ENCODE assay signal across 19 mouse cellular contexts in genomic region chrX:42580521-42580920, GRCm38 (mm10).
DNase-seq lines count a peak whose midpoint lies in the region; ATAC-seq and TF ChIP-seq lines count a peak whose summit lies in the region.
"Had no signal": no experiment of that assay in that cellular context is flagged by ENCODE, and none has a peak within 500 bp of the region (broad histone marks: within the 10 kb centered on the region; RNA-seq: fewer than 3 reads in every experiment).

No protein-coding gene starts in this region.

- no peak overlapping the region for H3K27ac ChIP-seq in intestine, embryonic 15.5 days
- H3K27ac ChIP-seq in intestine, postnatal 0 days (ENCODE audit: low read depth, low read length), result no peak overlapping the region
- no peak overlapping the region for H3K27ac ChIP-seq in intestine, embryonic 16.5 days (ENCODE audit: low read length)

- H3K4me3 ChIP-seq in intestine, embryonic 15.5 days (replicated peaks), result no peak overlapping the region
- H3K4me3 ChIP-seq in intestine, postnatal 0 days (ENCODE audit: low read depth, low read length), result no peak overlapping the region
- H3K4me3 ChIP-seq in intestine, embryonic 16.5 days (ENCODE audit: low read length), result no peak overlapping the region

- no peak overlapping the region for H3K9ac ChIP-seq in intestine, embryonic 15.5 days
- no peak overlapping the region for H3K9ac ChIP-seq in intestine, postnatal 0 days (ENCODE audit: low read depth, low read length)
- H3K9ac ChIP-seq in intestine, embryonic 16.5 days (ENCODE audit: low read depth, low read length), result no peak overlapping the region

- ATAC-seq in intestine, embryonic 15.5 days, result peak; percentile 62; the same call in 1 of the 2 replicates
- ATAC-seq in intestine, postnatal 0 days, result no peak
- ATAC-seq in intestine, embryonic 16.5 days, result peak; percentile 77
- ATAC-seq: activated CD4-positive, CD25-positive, alpha-beta regulatory T cell, adult 4 months; CD4-positive, CD25-positive, alpha-beta regulatory T cell, adult 4 months; Patski had no signal

- no peak overlapping the region for H3K4me2 ChIP-seq in intestine, embryonic 15.5 days (replicated peaks)
- H3K4me2 ChIP-seq in intestine, postnatal 0 days (replicated peaks; ENCODE audit: low read depth), result no peak overlapping the region
- H3K4me2 ChIP-seq in intestine, embryonic 16.5 days (ENCODE audit: low read depth, low read length), result no peak overlapping the region

- H3K27me3 ChIP-seq in intestine, embryonic 15.5 days (replicated peaks), result no peaks in the 10 kb centered on the region
- no peaks in the 10 kb centered on the region for H3K27me3 ChIP-seq in intestine, postnatal 0 days (replicated peaks; ENCODE audit: control insufficient read depth, insufficient read depth, low read length)
- no peaks in the 10 kb centered on the region for H3K27me3 ChIP-seq in intestine, embryonic 16.5 days (replicated peaks; ENCODE audit: control insufficient read depth, insufficient read depth, low read length)
- H3K27me3 ChIP-seq: CH12.LX had no signal

- no peaks in the 10 kb centered on the region for H3K9me3 ChIP-seq in intestine, embryonic 15.5 days
- H3K9me3 ChIP-seq in intestine, postnatal 0 days (ENCODE audit: control insufficient read depth), result no peaks in the 10 kb centered on the region
- H3K9me3 ChIP-seq in intestine, embryonic 16.5 days (ENCODE audit: control insufficient read depth, low read length), result no peaks in the 10 kb centered on the region
- H3K9me3 ChIP-seq: G1E had no signal

- H3K4me1 ChIP-seq in intestine, embryonic 15.5 days (replicated peaks), result no peaks in the 10 kb centered on the region
- no peaks in the 10 kb centered on the region for H3K4me1 ChIP-seq in intestine, postnatal 0 days (replicated peaks; ENCODE audit: control insufficient read depth, insufficient read depth, low read length)
- H3K4me1 ChIP-seq in intestine, embryonic 16.5 days (ENCODE audit: control insufficient read depth, insufficient read depth, low read length), result no peaks in the 10 kb centered on the region

- no peak for DNase-seq in kidney, adult 8-10 months
- DNase-seq: adrenal gland, adult 2 months; adrenal gland, adult 8-10 months; adrenal gland, postnatal 10 days; adrenal gland, postnatal 14 days; adrenal gland, postnatal 25 days; adrenal gland, postnatal 36 days; B cell, adult 2 months; cerebellum, adult 11 months; cerebellum, adult 11-12 months; cerebellum, adult 18-20 months had no signal

- no peak for TF ChIP-seq CTCF in intestine, postnatal 0 days (IDR thresholded peaks at IDR 0.05; ENCODE audit: low read depth)

- no peaks in the 10 kb centered on the region for H3K36me3 ChIP-seq in intestine, embryonic 15.5 days
- no peaks in the 10 kb centered on the region for H3K36me3 ChIP-seq in intestine, postnatal 0 days (ENCODE audit: control insufficient read depth, insufficient read depth)
- no peaks in the 10 kb centered on the region for H3K36me3 ChIP-seq in intestine, embryonic 16.5 days (ENCODE audit: control insufficient read depth, insufficient read depth, low read length)
- H3K36me3 ChIP-seq: G1E had no signal

- WGBS in intestine, embryonic 15.5 days, result 52% methylated on average over 2 of the region's 2 CpGs
- 61% methylated on average over 2 of the region's 2 CpGs for WGBS in intestine, postnatal 0 days
- WGBS in intestine, embryonic 16.5 days, result 63% methylated on average over 2 of the region's 2 CpGs
